Mouse (Mus musculus): ENCODE data around the gene Tsr1.

- no peak for TF ChIP-seq CTCF (IDR thresholded peaks at IDR 0.05; ENCODE audit: borderline replicate concordance, insufficient read depth, low read depth, low read length)
- TF ChIP-seq POLR2A (IDR thresholded peaks at IDR 0.05; ENCODE audit: borderline replicate concordance, insufficient read depth, low read length) = no peak
Measured at GRCm38 (mm10) chr11:74957600-74957999, 59.7 kb downstream of the Tsr1 start.

Measured in cerebellum, adult 2 months (tissue).